Mouse (Mus musculus): Measurements from ENCODE around the gene Spryd4.
"Not testable (repeated sequence)": the region's sequence is repeated elsewhere in the genome, so short reads cannot be mapped to it uniquely, and the experiment has no call there.

Gene Spryd4

GRCm38 (mm10) chr10:128188242-128188877 is 23.2 kb downstream of the Spryd4 start:
- peak; percentile 58 to 70 for DNase-seq (ENCODE audit: low spot score in 2 of 2)

DNA sequence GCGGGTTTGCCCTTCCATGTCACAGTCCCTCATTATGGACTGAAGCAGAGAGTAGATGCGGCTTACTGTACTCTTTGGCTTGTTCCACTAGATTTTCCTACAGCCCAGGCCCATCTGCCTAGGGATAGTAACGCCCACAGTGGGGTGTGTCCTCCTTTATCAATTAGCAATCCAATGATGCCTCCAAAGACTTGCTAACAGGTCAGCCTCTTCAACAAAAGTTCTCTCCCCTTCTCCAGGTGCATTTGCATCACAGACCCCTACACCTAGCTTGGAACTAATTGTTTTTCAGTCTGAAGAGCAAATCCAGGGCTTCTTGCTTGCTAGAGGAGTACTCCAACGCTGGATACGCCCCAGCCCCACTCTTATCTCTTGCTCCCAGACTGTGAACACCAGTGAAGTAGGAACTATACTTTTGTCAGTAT is 24.4 kb downstream of the Spryd4 start:
- DNase-seq (ENCODE audit: low spot score in 2 of 2), result no peak

GRCm38 (mm10) chr10:128185959-128186358 is 25.6 kb downstream of the Spryd4 start:
- DNase-seq (ENCODE audit: low spot score in 2 of 2), result peak; percentile 55 to 79

GRCm38 (mm10) chr10:128185277-128185940 is 26.2 kb downstream of the Spryd4 start:
- no peak for DNase-seq (ENCODE audit: low spot score in 2 of 2)

GRCm38 (mm10) chr10:128184296-128184695 is 27.3 kb downstream of the Spryd4 start:
- DNase-seq (ENCODE audit: low spot score in 2 of 2), result no peak

DNA sequence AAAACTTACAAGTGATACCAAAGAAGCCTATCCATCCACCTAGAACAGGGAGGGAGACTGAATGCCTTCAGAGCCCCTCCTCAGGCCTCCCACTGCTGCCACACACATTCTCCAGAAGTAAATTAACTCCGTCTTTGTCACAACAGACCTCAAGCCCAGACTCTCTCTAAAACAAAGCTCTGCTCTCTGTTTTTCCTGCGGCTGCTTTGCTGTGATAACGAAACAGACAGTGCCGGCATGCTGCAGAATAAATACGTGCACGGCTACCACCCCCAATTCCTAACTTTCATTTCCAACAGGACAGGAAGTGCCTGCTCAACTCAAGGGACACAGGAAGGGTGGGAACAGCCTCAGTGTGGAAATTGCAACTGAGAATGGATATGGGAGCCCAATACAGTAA is 31.6 kb downstream of the Spryd4 start, which contains the start of gene Rbms2:
Gene Rbms2 (minus strand): TSS at position 309 of the 400 bp plus-strand sequence.
- no peak for DNase-seq (ENCODE audit: low spot score in 2 of 2)

DNA sequence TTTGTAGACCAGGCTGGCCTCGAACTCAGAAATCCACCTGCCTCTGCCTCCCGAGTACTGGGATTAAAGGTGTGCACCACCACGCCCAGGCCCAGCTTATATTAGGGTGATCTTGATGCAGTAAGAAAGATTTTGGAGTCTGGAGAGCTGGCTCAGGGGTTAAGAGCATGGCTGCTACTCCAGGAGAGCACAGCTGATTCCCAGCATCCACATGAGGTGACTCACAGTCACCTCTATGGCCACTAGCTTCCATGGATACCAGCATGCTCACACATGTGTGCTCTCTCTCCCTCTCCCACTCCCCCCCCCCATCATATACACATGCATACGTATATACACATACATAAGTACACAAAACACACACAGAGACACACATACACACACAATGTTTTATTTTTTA is 34.3 kb downstream of the Spryd4 start:
- DNase-seq (ENCODE audit: low spot score in 2 of 2), result no peak

DNA sequence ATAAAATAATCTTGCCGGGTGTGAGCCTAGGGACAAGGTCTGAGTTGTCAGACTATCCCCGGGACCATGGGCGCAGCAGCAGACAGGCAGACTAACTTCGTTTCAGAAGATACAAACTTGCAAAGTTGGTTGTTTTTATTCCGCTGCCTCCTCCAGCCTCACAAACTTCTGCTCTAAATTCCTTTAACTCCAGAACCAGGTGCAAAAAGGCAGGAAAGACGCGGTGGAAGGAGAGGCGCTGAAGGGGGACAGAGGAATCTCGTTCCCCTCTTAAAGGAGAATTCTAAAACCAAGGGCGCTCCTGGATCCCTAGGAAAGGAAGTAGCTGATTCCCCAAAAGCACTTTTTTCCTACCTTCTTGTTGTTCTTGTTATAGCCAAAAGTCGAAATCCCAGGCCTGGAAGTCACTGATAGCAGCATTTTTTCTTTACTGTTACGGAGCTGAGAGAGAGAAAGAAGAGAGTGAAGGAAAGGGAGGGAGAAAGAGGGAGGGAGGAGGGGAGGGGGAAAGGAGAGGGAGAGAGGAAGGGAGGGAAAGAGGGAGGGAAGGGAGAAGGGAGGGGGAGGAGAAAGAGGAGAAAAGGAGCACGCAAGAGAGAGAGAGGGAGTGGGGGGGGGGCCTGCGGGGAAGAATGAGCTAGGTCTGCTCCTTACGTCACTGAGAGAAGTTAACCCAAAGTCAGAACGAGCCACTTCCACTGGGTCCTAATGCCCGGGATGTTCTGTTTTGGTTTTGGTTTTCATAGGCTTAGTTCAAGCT is 35.4 kb downstream of the Spryd4 start:
- peak in 1 of 2 experiments; percentile 36 for DNase-seq (ENCODE audit: low spot score in 2 of 2)

DNA sequence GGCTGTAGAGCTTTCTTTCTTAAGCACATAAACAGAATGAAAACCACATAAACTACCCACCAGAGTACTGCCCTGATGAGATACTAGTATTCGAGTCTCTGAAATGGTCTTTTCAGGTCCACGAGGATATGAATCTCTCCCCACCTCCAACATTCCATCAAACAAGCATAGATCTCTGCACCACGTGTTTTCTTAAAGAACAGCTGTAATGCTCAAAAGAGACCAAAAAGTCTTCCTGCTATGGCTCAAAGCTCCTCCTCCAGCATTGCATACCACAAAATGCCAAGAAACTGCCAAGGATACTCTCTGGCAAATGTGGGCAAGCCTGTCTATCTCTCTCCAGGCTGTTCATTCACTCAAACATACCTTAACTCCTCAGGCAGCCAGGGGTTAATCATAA is 36.3 kb downstream of the Spryd4 start:
- no peak for DNase-seq (ENCODE audit: low spot score in 2 of 2)

DNA sequence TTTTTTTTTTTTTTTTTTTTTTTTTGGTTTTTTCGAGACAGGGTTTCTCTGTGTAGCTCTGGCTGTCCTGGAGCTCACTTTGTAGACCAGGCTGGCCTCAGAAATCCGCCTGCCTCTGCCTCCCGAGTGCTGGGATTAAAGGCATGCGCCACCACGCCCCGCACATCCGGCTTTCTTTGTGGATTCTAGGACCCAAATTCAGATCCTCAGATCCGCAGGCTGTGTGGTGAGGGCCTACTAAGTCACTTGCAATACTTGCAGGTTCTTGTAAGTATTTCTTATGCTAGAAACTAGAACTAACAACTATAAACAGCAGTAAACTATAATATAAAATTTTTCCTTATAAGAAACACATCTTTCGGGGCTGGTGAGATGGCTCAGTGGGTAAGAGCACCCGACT is 40.3 kb downstream of the Spryd4 start:
- DNase-seq (ENCODE audit: low spot score in 2 of 2), result not testable (repeated sequence)

DNA sequence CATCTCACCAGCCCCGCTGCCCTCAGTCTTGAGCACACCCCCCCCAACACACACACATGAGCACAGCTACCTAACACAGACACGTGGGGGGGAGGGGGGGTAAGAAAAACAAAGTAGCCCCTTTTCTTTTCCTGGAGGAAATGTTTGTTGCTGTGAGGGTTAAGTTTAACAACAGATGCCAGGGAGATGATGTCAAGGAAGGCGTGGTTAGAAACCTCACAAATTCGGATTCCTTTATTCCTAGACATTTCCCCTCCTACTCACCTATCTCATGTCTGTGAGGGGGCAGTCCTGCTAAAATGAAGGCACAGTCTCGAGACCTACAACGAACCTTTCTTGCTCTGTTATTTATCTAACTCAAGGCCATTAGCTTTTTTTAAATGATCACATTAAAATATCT is 44.5 kb downstream of the Spryd4 start:
- DNase-seq (ENCODE audit: low spot score in 2 of 2), result no peak

- not testable (repeated sequence) for DNase-seq (ENCODE audit: low spot score in 2 of 2)
These were observed 45.9 kb downstream of the Spryd4 start for GRCm38 (mm10) chr10:128165726-128166125.
